Mouse (Mus musculus) midbrain, embryonic 11.5 days (tissue): ENCODE data around the gene Yipf1. TPM values are rescaled to one million over a fixed set of nuclear protein-coding genes. Genes with fewer than 3 reads are reported as not detected.
A peak's percentile ranks its signal among the peaks of the same experiment; 100 is the strongest.

Experiments used
- ATAC-seq: fragments of 200-750 bp; cut with Nextera tagmentation; 2 replicates; pipeline ENCODE4 v1.8.0; 2017; ENCODE audit warnings: moderate TSS enrichment, moderate library complexity; ENCODE audit not compliant: low FRiP score
- DNase-seq: peaks from one replicate; pipeline ENCODE4 v3.0.0; 2015; ENCODE audit warnings: low spot score; ENCODE audit errors: missing footprints
- H3K27ac ChIP-seq: fragments of 300-500 bp; sonication (generic); 2 replicates; pipeline ENCODE4 v1.5.1; 2014; ENCODE audit warnings: low read depth, low read length
- H3K27me3 ChIP-seq: fragments of 300-500 bp; sonication (generic); 2 replicates; pipeline ENCODE4 v1.6.1; 2014; ENCODE audit warnings: mild to moderate bottlenecking, low read length, moderate library complexity, mixed read lengths; ENCODE audit not compliant: control insufficient read depth, insufficient read depth
- H3K36me3 ChIP-seq: fragments of 300-500 bp; sonication (generic); 2 replicates; pipeline ENCODE4 v1.6.1; 2014; ENCODE audit warnings: mild to moderate bottlenecking, low read length, moderate library complexity, mixed read lengths; ENCODE audit not compliant: control insufficient read depth, insufficient read depth
- H3K4me1 ChIP-seq: fragments of 300-500 bp; sonication (generic); 2 replicates; pipeline ENCODE4 v1.6.1; 2014; ENCODE audit warnings: low read length; ENCODE audit not compliant: control insufficient read depth, insufficient read depth
- H3K4me2 ChIP-seq: fragments of 300-500 bp; sonication (generic); 2 replicates; pipeline ENCODE4 v1.6.1; 2014; ENCODE audit warnings: mild to moderate bottlenecking, moderate library complexity
- H3K4me3 ChIP-seq: fragments of 300-500 bp; sonication (generic); 2 replicates; pipeline ENCODE4 v1.5.1; 2014; ENCODE audit warnings: low read depth, low read length
- H3K9ac ChIP-seq: fragments of 300-500 bp; sonication (generic); 2 replicates; pipeline ENCODE4 v1.6.1; 2014; ENCODE audit warnings: low read length
- H3K9me3 ChIP-seq: fragments of 300-500 bp; sonication (generic); 2 replicates; pipeline ENCODE4 v1.6.1; 2016; ENCODE audit warnings: low read length; ENCODE audit not compliant: control insufficient read depth
- WGBS: fragments of 180-500 bp; shearing (Covaris S2); extraction: QIAGEN DNeasy Blood & Tissue Kit; methylation state at CpG from one replicate; pipeline ENCODE4 v1.1.7; 2014; 5-methylcytosine and 5-hydroxymethylcytosine counted together
- polyA plus RNA-seq: library from polyadenylated mRNA; unstranded; fragments of >200 nt; fragmentation: Nextera tagmentation; extraction: Ambion mirVana; gene quantifications from 2 replicates; pipeline ENCODE4 v1.2.1, GENCODE M21; 2014

Gene Yipf1
- polyA plus RNA-seq, 1 experiment from 2014 or later = 36.0 TPM

GRCm38 (mm10) chr4:107306966-107307365 lies 7.2 kb upstream of the Yipf1 start, which contains the start of gene Dio1:
Gene Dio1 (minus strand): TSS chr4:107307169.
- Histone ChIP-seq H3K9ac (no peak within 1 kb of the TSS), H3K4me3 (no peak within 1 kb of the TSS), H3K27me3 (no peaks in the 10 kb centered on the region), H3K4me1 (no peaks in the 10 kb centered on the region), H3K27ac (no peak within 1 kb of the TSS), H3K9me3 (no peaks in the 10 kb centered on the region), H3K4me2 (no peak within 1 kb of the TSS), H3K36me3 (no peaks in the 10 kb centered on the region)
- no peak for ATAC-seq
- 74% methylated on average over 6 of the region's 6 CpGs for whole genome bisulfite sequencing
- peak; percentile 41 for DNase-seq

- DNase-seq (no peak), ATAC-seq (no peak)
- H3K9me3 ChIP-seq = no peaks in the 10 kb centered on the region
- no peak overlapping the region for H3K27ac ChIP-seq
- peak overlapping the region; percentile 77 for H3K4me2 ChIP-seq
- no peaks in the 10 kb centered on the region for H3K27me3 ChIP-seq
- H3K4me3 ChIP-seq = peak overlapping the region; percentile 44
- no peaks in the 10 kb centered on the region for H3K36me3 ChIP-seq
- WGBS = 14% methylated on average over 7 of the region's 7 CpGs
- peaks cover 10% of the 10 kb centered on the region for H3K4me1 ChIP-seq
- peak overlapping the region; percentile 66 for H3K9ac ChIP-seq
These were observed 279 bp downstream of the Yipf1 start for GRCm38 (mm10) chr4:107314479-107314805.

- Histone ChIP-seq H3K9ac (no peak overlapping the region), H3K36me3 (0 out of 2 replicates have a peak, but pooled peaks cover 2% of the 10 kb centered on the region), H3K27ac (no peak overlapping the region), H3K9me3 (no peaks in the 10 kb centered on the region), H3K4me1 (peaks cover 7% of the 10 kb centered on the region), H3K4me3 (no peak overlapping the region), H3K4me2 (no peak overlapping the region), H3K27me3 (no peaks in the 10 kb centered on the region)
- ATAC-seq (no peak), DNase-seq (no peak)
- 77% methylated on average over 8 of the region's 8 CpGs for WGBS
These were observed 4.5 kb downstream of the Yipf1 start for GRCm38 (mm10) chr4:107318646-107319045.

- WGBS = 79% methylated on average over 2 of the region's 2 CpGs
These were observed 6.9 kb downstream of the Yipf1 start for GRCm38 (mm10) chr4:107321041-107321440.

GRCm38 (mm10) chr4:107323113-107323512 lies 8.9 kb downstream of the Yipf1 start:
- Histone ChIP-seq H3K4me1 (no peaks in the 10 kb centered on the region), H3K36me3 (0 out of 2 replicates have a peak, but pooled peaks cover 2% of the 10 kb centered on the region)
- WGBS = 98% methylated on average over 2 of the region's 2 CpGs

More at GRCm38 (mm10) chr4:107321041-107321440, 6.9 kb downstream of the Yipf1 start:
- Histone ChIP-seq H3K4me3 (no peak overlapping the region), H3K9ac (no peak overlapping the region), H3K27me3 (no peaks in the 10 kb centered on the region), H3K4me2 (no peak overlapping the region), H3K4me1 (no peaks in the 10 kb centered on the region), H3K9me3 (no peaks in the 10 kb centered on the region), H3K27ac (no peak overlapping the region), H3K36me3 (0 out of 2 replicates have a peak, but pooled peaks cover 2% of the 10 kb centered on the region)
- ATAC-seq (no peak), DNase-seq (no peak)

GRCm38 (mm10) chr4:107328530-107328929 lies 14.4 kb downstream of the Yipf1 start:
- WGBS = 94% methylated on average over 8 of the region's 8 CpGs
- Histone ChIP-seq H3K4me2 (no peak overlapping the region), H3K36me3 (no peaks in the 10 kb centered on the region), H3K27ac (no peak overlapping the region), H3K9me3 (no peaks in the 10 kb centered on the region), H3K27me3 (no peaks in the 10 kb centered on the region), H3K4me3 (no peak overlapping the region), H3K9ac (no peak overlapping the region), H3K4me1 (no peaks in the 10 kb centered on the region)
- ATAC-seq = no peak
- DNase-seq = no peak

More at GRCm38 (mm10) chr4:107323113-107323512, 8.9 kb downstream of the Yipf1 start:
- Histone ChIP-seq H3K27me3 (no peaks in the 10 kb centered on the region), H3K4me3 (no peak overlapping the region), H3K9ac (no peak overlapping the region), H3K4me2 (no peak overlapping the region), H3K9me3 (no peaks in the 10 kb centered on the region), H3K27ac (no peak overlapping the region)
- ATAC-seq = no peak
- no peak for DNase-seq

- H3K36me3 ChIP-seq = no peaks in the 10 kb centered on the region
- no peak overlapping the region for H3K4me3 ChIP-seq
- ATAC-seq (no peak), DNase-seq (no peak)
- no peaks in the 10 kb centered on the region for H3K4me1 ChIP-seq
- H3K9ac ChIP-seq = no peak overlapping the region
- H3K27ac ChIP-seq = no peak overlapping the region
- no peaks in the 10 kb centered on the region for H3K9me3 ChIP-seq
- 94% methylated on average over 4 of the region's 4 CpGs for WGBS
- H3K27me3 ChIP-seq = no peaks in the 10 kb centered on the region
- H3K4me2 ChIP-seq = no peak overlapping the region
These were observed 19.4 kb downstream of the Yipf1 start for GRCm38 (mm10) chr4:107333514-107333913.

GRCm38 (mm10) chr4:107336356-107336755 lies 22.2 kb downstream of the Yipf1 start:
- Histone ChIP-seq H3K27ac (no peak overlapping the region), H3K9me3 (no peaks in the 10 kb centered on the region), H3K4me2 (no peak overlapping the region), H3K4me1 (no peaks in the 10 kb centered on the region), H3K4me3 (no peak overlapping the region), H3K36me3 (no peaks in the 10 kb centered on the region), H3K27me3 (no peaks in the 10 kb centered on the region), H3K9ac (no peak overlapping the region)
- DNase-seq (no peak), ATAC-seq (no peak)
- WGBS = 89% methylated on average over 8 of the region's 8 CpGs

GRCm38 (mm10) chr4:107337455-107337854 lies 23.3 kb downstream of the Yipf1 start:
- no peaks in the 10 kb centered on the region for H3K9me3 ChIP-seq
- H3K27me3 ChIP-seq = no peaks in the 10 kb centered on the region
- no peak overlapping the region for H3K4me3 ChIP-seq
- H3K9ac ChIP-seq = no peak overlapping the region
- no peak overlapping the region for H3K27ac ChIP-seq
- 91% methylated on average over 5 of the region's 5 CpGs for WGBS
- ATAC-seq = no peak
- H3K36me3 ChIP-seq = no peaks in the 10 kb centered on the region
- no peaks in the 10 kb centered on the region for H3K4me1 ChIP-seq
- DNase-seq = no peak
- no peak overlapping the region for H3K4me2 ChIP-seq
